Mouse (Mus musculus): ENCODE results near the gene Gnl1.
"Not testable (repeated sequence)": the region's sequence is repeated elsewhere in the genome, so short reads cannot be mapped to it uniquely, and the experiment has no call there.

Gnl1 gene

DNA sequence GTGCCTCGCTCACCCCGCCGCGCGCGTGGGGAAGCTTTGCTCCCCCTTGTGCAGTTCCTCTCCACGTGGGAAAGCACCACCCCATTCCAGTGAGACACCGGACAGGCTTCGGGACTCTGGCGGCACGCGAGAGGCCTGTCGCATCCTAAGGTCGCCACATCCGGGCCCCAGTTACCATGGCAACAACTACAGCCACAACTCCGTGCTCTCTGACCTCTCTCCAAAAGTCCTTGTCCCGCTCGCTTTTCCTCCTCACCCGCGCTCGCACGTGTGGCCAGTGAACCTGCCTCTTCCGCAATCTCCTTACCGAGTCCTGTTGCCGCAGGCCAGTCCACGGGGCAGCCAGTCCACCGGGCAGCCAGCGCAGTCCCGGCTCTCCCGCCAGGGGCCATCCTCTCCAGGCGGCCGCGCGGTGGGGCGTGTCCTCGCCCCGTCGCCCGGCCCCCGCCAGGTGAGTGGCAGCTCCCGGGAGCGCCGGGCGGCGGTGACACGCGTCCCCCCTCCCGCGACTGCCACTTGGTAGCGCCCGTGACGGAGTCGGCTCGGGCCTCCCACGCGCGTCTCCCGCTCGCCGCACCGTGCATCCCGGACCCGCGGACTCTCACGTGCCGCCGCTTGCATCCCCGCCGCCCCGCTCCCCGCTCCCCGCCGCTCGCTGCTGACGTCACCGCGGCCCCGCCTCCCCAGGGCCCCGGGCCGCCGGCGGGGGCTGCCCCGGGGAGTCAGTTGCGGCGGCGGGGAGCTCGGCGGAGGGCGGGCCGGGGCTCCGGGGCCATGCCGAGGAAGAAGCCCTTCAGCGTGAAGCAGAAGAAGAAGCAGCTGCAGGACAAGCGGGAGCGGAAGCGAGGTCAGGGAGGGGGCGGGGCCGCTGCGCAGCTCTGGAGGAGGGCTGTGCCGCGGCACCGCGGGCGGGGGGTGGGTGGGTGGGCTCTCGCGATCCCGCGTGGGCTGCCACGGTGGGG, at the start of gene Gnl1, which contains the start of gene Prr3:
Gene Gnl1, plus strand, starts transcription at position 451 of the 962 bp plus-strand sequence.
Gene Prr3, minus strand, starts transcription at position 836 of the 962 bp plus-strand sequence.
- DNase-seq (ENCODE audit: low read depth) = peak; percentile 81

DNA sequence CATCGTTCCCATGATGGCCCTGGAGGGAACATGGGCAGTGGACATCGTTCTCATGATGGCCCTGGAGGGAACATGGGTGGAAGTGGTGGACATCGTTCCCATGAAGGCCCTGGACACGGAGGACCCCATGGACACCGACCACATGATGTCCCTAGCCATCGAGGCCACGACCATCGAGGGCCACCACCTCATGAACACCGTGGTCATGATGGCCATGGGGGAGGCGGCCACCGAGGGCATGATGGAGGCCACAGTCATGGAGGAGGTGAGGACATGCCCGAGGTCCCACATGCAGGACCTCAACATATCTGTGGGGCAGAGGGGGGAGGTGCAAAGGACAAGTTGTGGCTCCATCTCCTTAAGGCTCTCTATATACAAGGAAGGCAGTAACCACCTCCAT, 49.0 kb upstream of the Gnl1 start:
- no peak for DNase-seq (ENCODE audit: low read depth)

DNA sequence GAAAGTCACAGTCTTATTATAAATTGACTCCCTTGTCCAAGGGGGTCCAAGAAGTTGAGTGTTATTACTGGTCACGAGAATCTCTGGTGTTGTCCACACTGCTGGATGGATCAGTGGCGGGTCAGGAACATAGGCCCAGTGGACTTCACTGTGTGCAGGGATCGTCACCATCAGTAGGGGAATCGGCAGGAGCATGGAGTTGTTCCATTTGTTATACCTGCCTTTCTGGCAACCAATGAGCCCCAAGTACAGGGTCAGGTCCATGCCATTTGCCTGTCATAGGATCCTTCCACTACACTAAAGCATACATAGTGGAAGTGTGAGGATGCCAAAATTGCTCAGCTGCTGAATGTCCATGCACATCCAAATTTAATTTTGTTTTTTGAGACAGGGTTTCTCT, 47.0 kb upstream of the Gnl1 start:
- no peak for DNase-seq (ENCODE audit: low read depth)

DNA sequence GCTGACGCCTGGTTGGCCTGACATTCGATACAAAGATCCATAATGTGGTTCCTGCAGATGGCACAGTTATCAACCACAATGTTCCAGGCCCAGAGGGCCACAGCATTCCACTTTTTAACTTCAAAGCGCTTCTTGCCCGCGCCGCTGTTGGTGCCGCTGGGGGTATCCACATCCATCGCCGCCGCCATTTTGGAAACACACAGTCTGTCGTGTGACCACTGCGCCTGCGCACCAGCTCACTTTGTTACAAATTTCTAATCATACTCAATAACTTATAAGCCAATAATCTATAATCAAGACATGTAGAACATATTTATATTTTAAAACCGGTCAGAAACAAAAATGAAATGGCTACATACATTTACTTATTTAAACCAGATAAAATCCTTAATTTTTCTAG, 43.9 kb upstream of the Gnl1 start:
- DNase-seq (ENCODE audit: low read depth) = not testable (repeated sequence)

DNA sequence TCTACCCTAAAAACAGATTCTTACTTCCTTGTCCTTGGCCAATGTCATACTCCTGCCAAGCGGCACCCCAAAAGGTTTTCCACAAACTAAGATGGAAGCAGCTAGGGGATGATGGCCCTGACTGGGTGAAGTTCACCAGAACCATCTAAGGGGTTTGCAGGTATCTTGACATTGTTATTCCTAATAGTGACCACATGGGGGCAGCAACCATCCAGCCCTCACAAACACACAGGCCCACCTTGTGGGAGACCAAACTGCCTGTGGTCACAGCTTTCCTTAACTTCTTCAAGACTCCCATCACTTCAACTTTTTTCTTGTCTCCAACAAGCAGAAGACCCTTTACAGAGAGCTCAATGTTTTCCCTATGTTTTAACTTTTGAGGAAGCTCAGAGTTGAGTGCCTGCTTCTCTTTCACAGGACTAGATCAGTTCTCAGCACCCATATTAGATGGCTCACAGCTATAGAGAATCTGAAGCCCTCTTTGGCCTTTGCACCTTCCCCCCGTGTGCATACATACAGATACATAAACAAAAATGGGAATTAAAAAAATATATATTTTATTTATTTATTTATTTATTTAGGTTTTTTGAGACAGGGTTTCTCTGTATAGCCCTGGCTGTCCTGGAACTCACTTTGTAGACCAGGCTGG, 41.8 kb upstream of the Gnl1 start:
- peak; percentile 54 for DNase-seq (ENCODE audit: low read depth)

DNA sequence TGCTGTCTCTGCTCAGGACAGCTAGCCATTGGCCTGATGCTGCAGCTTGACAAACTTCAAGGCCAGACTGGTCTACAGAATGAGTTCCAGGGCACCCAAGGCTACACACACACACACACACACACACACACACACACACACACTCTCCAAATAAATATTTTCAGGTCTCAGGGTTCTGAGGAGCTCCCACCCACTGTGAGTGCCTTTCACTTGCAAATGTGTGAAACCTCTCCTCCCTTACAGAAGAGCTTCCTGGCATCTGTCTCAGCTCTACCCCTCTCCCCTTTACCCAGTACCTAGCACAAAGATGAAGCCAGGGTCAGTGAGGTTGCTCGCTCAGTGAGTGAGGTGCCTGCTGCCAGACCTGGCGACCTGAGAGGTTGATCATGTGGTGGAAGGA, 40.5 kb upstream of the Gnl1 start:
- no peak for DNase-seq (ENCODE audit: low read depth)

DNA sequence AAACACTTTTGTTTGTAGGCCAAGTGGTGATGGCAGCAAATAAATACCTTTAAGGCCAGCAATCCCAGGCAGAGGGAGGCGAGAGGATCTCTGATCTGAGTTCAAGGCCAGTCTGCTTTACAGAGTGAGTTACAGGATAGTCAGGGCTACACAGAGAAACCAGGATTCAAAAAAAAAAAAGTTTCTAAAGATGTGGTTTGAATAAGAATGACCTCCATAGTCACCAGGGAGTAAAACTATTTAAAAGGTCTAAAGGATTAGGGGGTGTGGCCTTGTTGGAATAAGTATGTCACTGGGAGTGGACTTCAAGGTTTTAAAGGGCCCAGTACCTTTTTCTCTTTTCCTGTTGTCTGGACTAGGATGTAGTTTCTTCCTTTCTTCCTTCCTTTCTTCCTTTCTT, 39.7 kb upstream of the Gnl1 start:
- no peak for DNase-seq (ENCODE audit: low read depth)

DNA sequence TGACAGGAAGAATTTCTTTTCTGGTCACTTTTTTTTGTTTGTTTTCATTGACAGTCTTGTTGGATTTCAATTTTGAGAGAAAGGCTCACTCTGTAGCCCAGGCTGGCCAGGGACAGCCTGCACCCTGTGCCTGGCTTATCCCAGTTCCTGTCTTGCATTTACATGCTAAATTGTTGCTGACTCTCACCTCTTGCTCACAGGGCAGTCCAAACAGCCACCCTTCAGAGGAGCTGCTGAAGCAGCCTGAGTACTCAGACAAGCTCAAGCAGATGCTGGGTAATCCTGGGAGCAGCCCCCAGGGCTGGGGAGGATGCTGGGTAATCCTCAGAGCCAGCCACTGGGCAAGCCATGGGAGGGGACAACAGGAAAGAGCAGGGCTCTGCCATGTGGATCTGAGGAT, 28.7 kb upstream of the Gnl1 start:
- DNase-seq (ENCODE audit: low read depth) = not testable (repeated sequence)

DNA sequence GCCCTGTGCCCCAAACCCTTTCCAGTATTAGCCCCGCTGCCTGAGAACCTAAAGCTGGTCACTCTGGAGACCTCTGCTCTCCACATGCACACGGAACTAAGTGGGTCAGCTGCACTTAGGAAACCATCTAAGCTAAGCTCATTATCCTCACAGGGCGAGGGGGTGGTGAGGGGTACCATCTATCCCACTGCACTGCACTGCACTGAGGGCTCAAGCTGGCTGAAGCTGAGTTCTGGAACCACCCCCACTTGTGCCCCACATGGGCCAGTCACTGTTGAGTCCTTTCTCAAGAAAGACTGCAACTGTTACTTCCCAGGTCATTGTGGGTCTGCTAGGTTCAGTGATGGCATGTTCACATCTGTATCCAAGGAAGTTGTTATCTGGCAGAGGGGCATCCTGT, 27.1 kb upstream of the Gnl1 start:
- DNase-seq (ENCODE audit: low read depth) = not testable (repeated sequence)

DNA sequence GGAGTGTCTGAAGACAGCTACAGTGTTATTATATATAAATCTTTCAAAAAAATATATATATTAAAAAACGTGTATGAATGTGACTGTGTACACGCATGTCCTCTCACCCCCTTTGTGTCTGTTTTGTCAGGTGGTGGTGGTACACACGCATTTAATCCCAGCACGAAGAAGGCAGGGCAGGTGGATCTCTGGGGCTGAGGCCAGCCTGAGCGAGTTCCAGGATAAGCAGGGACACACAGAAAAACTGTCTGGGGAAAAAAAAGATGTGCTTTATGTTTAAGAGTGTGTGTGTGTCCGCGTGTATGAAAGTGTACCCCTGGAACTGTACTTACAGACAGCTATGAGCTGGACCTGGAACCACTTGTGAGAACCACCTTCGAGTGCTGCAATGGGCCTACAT, 25.0 kb upstream of the Gnl1 start:
- no peak for DNase-seq (ENCODE audit: low read depth)

DNA sequence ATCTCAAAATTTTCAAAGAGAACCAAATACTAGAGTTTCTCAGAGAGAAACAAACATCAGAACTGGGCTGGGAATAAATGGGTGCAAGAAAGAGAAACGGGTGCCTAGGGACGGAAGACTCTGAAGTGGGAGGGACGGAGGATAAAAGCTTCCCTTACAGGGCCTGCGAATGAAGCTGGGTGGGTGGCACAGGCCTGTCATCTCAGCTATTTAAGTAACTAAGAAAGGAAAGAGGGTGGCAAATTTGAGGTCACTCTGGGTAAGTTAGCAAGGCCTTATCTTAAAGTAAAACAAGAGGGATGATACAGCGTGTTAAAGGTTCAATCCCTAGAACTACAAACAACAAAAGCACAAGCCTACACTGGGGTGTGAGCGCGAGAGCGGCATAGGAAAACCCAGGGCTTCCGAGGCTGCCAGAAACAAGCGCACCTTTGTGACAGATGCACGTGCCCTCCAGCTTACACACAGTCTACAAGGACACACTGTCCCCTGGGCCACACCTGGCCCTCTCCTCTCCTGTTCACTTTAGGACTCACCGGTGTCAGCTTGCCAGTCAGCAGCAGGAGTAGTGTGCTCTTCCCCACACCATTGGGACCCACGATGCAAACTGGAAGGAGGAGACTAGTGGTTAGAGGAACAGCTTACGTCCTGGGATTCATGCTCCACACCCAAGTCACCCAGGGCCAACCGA, 21.0 kb upstream of the Gnl1 start:
- DNase-seq (ENCODE audit: low read depth) = no peak

DNA sequence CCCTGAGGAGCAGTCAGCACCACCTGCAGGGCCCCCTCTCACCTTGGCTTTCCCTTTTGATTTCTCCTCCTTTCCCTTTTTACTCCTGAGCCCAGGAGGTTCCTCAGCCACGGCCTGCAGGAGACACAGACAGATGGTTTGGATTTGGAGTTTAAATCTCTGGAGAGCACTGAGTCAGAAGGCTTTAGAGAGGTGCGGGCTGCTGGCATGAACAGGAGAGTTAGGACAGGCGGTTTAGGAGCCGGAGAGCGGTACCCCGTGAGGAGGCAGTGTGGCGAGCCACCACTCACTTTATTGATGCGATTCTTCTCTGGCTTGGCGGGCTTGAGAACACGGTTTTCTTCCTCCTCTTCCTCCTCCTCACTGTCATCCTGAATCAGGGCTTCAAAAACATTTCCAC, 16.4 kb upstream of the Gnl1 start:
- DNase-seq (ENCODE audit: low read depth) = no peak

DNA sequence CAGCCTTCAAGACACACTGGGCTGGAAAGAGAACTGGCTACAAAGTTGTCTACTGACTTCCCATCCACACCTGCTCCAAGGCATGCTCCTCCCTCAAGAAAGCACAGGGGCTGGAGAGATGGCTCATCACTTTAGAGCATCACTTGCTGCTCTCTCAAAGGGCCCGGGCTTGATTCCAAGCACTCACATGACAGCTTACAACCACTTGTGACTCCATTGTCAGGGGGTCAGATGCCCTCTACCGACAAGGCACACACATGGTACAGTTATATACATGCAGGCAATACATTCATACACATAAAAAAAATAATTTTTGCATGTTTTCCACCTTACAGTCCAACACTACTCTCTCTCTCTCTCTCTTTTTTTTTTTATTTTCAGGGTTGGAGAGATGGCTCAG, 12.0 kb upstream of the Gnl1 start:
- DNase-seq (ENCODE audit: low read depth) = no peak

DNA sequence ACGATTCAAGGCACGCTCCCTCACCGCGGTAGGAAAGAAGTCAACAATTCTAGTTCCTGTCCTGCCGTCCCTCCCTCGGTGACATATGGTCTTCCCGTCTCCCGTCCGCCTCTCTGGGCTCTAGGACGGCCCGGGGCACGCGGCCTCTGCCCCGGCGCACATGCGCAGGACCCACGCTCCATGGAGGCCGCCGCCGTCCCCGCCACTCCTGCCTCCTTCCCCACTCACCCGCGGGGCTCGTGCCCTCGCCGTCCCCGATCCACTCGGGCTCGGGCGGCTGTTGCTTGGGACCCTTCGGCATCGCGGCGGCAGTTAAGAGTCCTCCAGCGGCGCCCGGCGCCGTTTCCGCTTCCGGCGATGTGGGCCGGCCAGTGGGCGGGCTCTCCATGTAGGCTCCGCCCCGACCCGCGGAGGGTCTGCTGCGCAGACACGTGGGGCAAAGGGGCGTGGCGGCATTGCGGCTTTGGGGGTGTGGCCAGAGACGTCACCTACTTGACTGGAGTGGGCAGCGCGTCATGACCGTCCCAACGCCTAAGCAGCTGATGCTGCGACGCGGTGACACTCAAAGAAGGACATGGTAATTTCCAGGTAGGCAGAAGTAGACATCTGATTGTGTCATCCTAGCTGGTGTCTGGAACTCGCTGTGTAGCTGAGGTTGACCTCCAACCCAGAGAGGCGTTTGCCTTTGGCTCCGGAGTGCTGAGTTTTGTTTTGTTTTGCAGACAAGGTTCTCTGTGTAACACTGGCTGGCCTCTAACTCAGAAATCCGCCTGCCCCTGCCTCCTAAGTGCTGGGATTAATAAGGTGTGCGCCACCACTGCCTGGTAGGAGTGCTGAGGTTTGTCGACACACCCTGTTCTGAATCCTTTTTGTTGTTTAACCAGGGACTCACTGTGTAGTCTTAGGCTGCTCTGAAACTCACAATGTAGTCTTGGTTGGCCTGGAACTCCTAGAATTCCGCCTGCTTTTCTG, 9.9 kb upstream of the Gnl1 start, which contains the start of gene Abcf1:
Gene Abcf1, minus strand, starts transcription at position 344 of the 972 bp plus-strand sequence.
- DNase-seq (ENCODE audit: low read depth) = peak; percentile 95

DNA sequence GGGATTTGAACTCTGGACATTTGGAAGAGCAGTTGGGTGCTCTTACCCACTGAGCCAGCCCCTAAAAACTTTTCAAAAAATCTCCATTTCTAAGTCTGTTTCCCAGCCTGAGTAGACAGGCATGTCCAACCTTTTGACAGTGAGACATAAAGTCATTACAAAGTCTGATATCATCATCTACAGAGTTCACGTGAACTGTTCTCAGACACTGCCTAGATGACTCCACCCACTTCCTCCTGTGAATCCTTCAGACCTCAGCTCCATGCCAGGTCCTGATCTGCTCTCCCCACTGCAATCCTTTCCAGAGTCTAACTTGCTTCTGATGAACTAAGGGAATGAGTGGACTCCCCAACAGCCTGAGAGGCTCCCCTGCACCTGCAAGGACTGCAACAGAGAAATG, 7.5 kb upstream of the Gnl1 start:
- no peak for DNase-seq (ENCODE audit: low read depth)

DNA sequence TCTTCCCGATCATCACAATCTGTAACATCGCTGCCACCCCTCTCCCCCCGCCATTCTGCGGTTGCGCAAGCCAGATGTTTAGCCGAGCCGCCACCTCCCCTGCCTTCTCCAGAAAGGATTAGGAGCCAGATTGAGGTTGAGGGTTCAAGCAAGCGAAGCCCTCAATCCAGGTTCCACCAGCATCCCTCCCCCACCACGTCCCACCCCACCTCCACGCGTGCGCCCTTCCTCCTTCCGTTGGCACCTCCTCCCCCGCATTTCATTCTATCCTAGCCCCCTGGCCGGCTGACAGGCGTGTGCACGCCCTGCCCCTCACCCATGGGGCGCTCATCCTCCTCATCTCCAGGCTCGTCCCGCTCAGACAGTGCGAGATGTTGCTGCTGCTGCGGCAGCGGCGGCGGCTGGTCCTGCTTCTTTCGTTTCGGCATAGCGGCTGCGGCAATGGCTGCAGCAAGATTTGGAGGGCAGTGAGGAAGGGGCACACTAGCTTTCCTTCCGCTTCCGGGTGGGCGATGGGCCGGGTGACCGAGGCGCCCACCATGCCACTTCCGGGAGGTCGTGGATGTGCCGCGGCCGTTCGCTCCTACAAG, 745 bp upstream of the Gnl1 start:
- no peak for DNase-seq (ENCODE audit: low read depth)

DNA sequence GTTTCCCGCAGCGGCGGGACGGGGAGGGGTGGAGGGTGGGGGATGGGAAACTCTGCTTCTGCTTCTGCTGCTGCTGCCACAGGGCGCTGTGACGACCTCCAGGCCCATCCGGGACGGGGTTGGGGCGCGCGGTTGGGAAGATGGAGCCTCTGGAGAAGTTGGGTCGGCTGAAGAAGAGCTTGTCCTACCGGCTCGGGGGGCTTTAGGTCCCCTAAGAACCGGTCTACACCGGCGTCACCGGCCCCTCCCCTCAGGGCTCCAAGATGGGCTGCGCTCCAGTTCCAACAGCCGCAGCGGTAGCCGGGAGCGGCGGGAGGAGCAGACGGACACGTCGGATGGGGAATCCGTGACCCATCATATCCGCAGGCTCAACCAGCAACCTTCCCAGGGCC, 708 bp downstream of the Gnl1 start:
- no peak for DNase-seq (ENCODE audit: low read depth)

DNA sequence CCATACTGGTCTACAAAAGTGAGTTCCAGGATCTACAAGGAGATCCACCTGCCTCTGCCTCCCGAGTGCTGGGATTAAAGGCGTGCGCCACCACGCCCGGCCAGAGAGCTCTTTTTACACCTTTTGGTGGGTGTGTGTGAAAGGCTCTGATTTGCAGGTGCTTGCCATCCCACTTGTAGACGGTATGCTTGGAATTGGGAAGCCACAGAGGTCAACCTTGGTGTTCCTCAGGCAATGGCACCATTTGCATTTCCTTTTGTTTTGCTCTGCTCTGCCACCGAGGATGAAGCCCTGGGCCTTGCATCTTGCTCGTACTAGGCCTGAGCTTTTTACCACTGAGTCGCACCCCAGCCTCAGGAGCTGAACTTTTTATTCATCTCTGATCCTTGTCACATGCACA, 2.1 kb downstream of the Gnl1 start:
- no peak for DNase-seq (ENCODE audit: low read depth)

DNA sequence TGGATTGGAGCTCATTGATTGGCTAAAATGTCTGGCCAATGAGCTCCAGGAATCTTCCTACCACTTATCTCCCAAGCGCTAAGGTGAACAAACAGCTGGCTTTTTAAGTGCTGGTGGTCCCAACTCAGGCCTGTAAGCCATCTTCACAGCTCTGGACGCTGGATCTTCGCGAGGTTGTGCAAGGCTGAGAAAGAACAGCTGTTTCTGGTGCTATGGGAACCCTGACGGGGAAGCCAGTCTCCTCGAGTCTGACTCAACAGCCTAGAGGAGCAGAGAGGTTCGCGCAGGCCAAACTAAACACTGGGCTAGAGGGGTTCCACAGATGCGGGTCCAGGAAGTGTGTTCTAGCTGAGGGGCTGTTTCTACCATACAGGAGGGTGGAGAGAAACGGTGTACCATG, 12.1 kb downstream of the Gnl1 start:
- no peak for DNase-seq (ENCODE audit: low read depth)

DNA sequence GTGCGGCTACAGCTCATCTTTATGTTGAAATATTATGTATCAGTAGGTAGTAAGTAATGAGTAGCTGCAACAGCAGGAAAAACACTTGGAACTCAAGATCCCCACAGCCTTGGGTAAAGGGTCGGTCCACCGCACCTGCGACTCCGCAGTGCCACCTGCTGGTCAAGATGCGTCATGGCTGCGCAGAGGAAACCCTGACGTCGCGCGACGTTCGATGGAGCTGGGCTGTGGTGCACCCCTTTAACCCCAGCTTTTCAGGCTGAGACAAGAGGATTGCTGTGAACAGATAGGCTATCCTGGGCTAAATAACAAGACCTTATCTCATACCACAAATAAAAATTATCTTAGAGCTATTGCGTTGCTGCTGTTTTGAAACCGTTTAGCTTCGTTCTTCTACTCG, 14.0 kb downstream of the Gnl1 start:
- no peak for DNase-seq (ENCODE audit: low read depth)
